Mouse (Mus musculus) embryonic facial prominence, embryonic 10.5 days (tissue): ENCODE data around the gene 4931406P16Rik. TPM values are rescaled to one million over a fixed set of nuclear protein-coding genes. Genes with fewer than 3 reads are reported as not detected.
A peak's percentile ranks its signal among the peaks of the same experiment; 100 is the strongest.

ENCODE experiments used
- DNase-seq: peaks from one replicate; pipeline ENCODE4 v3.0.0-alpha.2; 2017; ENCODE audit warnings: low spot score
- H3K27ac ChIP-seq: fragments of 300-500 bp; sonication (generic); replicated peaks from 2 replicates; pipeline ENCODE4 v1.5.1; 2016; ENCODE audit warnings: mild to moderate bottlenecking
- H3K27me3 ChIP-seq: fragments of 300-500 bp; sonication (generic); replicated peaks from 2 replicates; pipeline ENCODE4 v1.6.1; 2016; ENCODE audit warnings: low read depth, mild to moderate bottlenecking; ENCODE audit not compliant: poor library complexity, severe bottlenecking
- H3K36me3 ChIP-seq: fragments of 300-500 bp; sonication (generic); replicated peaks from 2 replicates; pipeline ENCODE4 v1.6.1; 2016; ENCODE audit warnings: mild to moderate bottlenecking, moderate library complexity
- H3K4me1 ChIP-seq: fragments of 300-500 bp; sonication (generic); 2 replicates; pipeline ENCODE4 v1.6.1; 2016
- H3K4me3 ChIP-seq: fragments of 300-500 bp; sonication (generic); 2 replicates; pipeline ENCODE4 v1.5.1; 2016; ENCODE audit warnings: mild to moderate bottlenecking, moderate library complexity
- H3K9me3 ChIP-seq: fragments of 300-500 bp; sonication (generic); 2 replicates; pipeline ENCODE4 v1.6.1; 2016; ENCODE audit warnings: mild to moderate bottlenecking
- WGBS: fragments of 180-500 bp; shearing (Covaris S2); methylation state at CpG from one replicate; pipeline ENCODE4 v1.1.7; 2016; 5-methylcytosine and 5-hydroxymethylcytosine counted together
- polyA plus RNA-seq: library from polyadenylated mRNA; unstranded; fragments of >200 nt; fragmentation: Nextera tagmentation; extraction: Ambion mirVana; gene quantifications from 2 replicates; pipeline ENCODE4 v1.2.1, GENCODE M21; 2016

Gene 4931406P16Rik
- polyA plus RNA-seq, 1 experiment from 2014 or later = 27.8 TPM

DNA sequence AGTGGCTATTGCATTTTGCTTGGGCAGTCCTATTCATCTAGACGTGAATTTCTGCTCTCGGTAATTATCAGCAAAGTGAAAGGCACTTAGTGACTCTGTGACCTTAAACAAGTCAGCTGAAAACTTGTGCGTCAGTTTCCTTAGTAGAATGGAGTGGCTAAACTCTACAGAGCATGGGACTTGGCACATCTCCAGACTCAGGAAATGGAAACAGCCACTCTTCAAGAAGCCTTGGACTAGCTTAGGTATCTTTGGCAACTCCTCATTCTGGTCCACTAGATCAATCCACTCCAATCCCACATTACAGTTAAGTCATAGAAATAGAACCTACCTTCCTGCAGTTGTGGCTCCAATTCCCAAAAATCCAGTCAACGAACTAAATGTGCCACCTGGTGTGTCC lies 7.9 kb downstream of the 4931406P16Rik start:
- peaks cover 7% of the 10 kb centered on the region; the same call in 1 of the 2 replicates for H3K9me3 ChIP-seq

GRCm38 (mm10) chr7:34302651-34303050 lies 10.7 kb downstream of the 4931406P16Rik start:
- 85% methylated on average over 1 of the region's 1 CpGs for WGBS
- H3K9me3 ChIP-seq = peaks cover 7% of the 10 kb centered on the region; the same call in 1 of the 2 replicates

More for the DNA sequence above, 7.9 kb downstream of the 4931406P16Rik start:
- WGBS = 78% methylated on average over 4 of the region's 4 CpGs
- no peak for DNase-seq
- H3K4me3 ChIP-seq = no peak overlapping the region
- H3K36me3 ChIP-seq = peaks cover 13% of the 10 kb centered on the region
- H3K27me3 ChIP-seq = no peaks in the 10 kb centered on the region
- H3K4me1 ChIP-seq = no peaks in the 10 kb centered on the region
- no peak overlapping the region for H3K27ac ChIP-seq

DNA sequence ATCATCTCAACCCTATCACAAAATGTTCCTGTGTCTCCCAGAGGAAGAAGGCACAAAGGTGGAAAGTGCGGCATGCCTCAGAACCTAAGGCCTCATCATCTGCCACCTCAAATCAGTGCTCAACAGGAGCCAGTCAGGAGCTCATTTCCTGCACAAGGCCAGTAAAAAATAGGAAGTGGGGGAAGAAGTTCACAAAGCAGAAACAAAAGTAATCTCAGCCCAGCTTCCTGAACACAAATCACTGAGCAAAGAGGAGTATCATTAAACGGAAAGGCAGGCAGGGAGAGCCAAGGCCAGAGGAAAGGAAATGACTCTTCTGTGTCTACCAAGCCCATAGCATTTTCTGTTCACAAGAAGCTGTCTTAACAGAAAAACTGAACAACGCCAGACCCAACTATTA lies 11.4 kb downstream of the 4931406P16Rik start:
- H3K27ac ChIP-seq = no peak overlapping the region
- H3K4me3 ChIP-seq = no peak overlapping the region
- no peaks in the 10 kb centered on the region for H3K4me1 ChIP-seq
- peaks cover 13% of the 10 kb centered on the region for H3K36me3 ChIP-seq
- WGBS = 90% methylated on average over 3 of the region's 3 CpGs
- H3K9me3 ChIP-seq = peaks cover 7% of the 10 kb centered on the region; the same call in 1 of the 2 replicates
- DNase-seq = no peak
- no peaks in the 10 kb centered on the region for H3K27me3 ChIP-seq

More at GRCm38 (mm10) chr7:34302651-34303050, 10.7 kb downstream of the 4931406P16Rik start:
- no peak for DNase-seq
- no peak overlapping the region for H3K4me3 ChIP-seq
- H3K27me3 ChIP-seq = no peaks in the 10 kb centered on the region
- H3K4me1 ChIP-seq = no peaks in the 10 kb centered on the region
- no peak overlapping the region for H3K27ac ChIP-seq
- peaks cover 13% of the 10 kb centered on the region for H3K36me3 ChIP-seq

DNA sequence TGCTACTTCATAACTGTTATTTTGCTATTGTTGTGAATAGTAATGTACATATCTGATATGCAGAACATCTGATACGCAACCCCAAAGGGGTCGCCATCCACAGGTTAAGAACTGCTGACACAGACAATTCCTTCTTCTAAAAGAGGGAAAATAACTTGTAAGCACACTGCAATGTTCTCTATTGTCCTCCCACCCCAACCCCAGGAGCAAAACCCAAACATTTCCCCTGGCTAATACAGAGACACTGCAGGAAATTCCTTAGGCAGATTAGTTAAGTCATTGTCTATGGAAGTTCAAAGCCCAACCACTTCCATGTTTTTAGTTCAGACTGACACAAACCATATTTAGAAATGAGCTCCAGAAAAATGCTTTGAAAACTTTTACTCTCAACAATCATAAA lies 14.5 kb downstream of the 4931406P16Rik start:
- Histone ChIP-seq H3K4me1 (no peaks in the 10 kb centered on the region), H3K27ac (no peak overlapping the region), H3K4me3 (no peak overlapping the region), H3K9me3 (peaks cover 7% of the 10 kb centered on the region; the same call in 1 of the 2 replicates), H3K27me3 (no peaks in the 10 kb centered on the region), H3K36me3 (peaks cover 13% of the 10 kb centered on the region)
- WGBS = 91% methylated on average over 2 of the region's 2 CpGs
- DNase-seq = no peak

DNA sequence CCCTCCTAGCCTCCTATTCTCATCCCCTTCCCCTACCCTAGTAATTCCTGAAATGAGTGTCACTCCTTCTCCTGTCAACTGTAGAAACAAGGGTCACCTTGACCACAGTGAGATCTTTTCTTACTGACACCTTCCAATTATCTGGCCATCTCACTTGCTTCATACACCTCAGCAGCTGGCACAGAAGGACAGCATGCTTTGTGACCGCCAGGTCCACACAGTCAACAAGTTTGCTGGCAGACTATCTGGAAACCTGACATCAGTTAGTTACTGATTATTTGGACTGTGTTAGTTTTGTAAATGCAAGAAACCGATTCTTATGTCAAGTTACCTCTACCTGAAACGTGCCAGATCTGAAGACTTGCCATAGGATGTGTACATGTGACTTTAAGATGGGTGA lies 17.2 kb downstream of the 4931406P16Rik start:
- H3K9me3 ChIP-seq = no peaks in the 10 kb centered on the region
- no peak for DNase-seq
- H3K36me3 ChIP-seq = no peaks in the 10 kb centered on the region; the same call in 1 of the 2 replicates
- H3K27ac ChIP-seq = no peak overlapping the region
- H3K4me3 ChIP-seq = no peak overlapping the region
- no peaks in the 10 kb centered on the region for H3K4me1 ChIP-seq
- 95% methylated on average over 3 of the region's 3 CpGs for WGBS
- no peaks in the 10 kb centered on the region for H3K27me3 ChIP-seq

DNA sequence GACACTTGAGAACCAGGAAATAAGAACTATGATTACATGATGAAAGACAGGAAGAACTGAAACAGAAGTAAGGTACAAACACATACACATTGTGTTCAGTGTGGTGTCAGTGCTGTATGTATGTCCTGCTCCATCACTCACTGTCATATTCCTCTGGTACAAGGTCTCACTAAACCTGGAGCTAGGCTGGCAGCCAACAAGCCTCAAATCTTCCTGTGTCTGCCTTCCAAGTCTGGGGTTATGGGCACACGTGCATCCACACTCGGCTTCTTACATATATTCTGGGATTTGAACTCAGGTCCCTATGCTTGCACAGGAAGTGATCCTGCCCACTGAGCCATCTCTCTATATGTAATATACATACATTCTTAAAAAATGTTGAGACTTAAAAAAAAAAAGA lies 20.7 kb downstream of the 4931406P16Rik start:
- no peak overlapping the region for H3K4me3 ChIP-seq
- H3K27ac ChIP-seq = no peak overlapping the region
- no peak for DNase-seq
- H3K36me3 ChIP-seq = no peaks in the 10 kb centered on the region
- no peaks in the 10 kb centered on the region for H3K4me1 ChIP-seq
- H3K27me3 ChIP-seq = no peaks in the 10 kb centered on the region
- 93% methylated on average over 2 of the region's 2 CpGs for WGBS
- H3K9me3 ChIP-seq = no peaks in the 10 kb centered on the region

DNA sequence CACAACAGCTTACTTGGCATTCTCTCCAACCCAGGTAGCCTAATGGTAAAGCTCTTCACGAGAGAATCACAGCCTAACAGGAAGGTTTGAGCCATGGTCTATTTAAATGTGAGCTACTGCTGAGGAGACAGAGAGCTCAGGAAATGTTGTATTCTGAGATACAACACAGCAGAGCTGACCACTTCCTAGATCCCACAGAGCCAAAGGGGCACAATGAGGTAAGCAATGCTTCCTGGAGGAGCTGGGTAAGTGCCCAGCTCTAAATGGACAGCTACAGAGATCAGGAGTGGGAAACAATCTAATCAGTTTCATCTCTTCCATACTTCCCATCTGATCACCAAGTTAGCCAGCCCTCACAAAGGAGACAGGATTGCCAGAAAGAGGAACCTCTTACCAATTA lies 22.1 kb downstream of the 4931406P16Rik start:
- no peaks in the 10 kb centered on the region for H3K9me3 ChIP-seq
- WGBS = 82% methylated on average over 1 of the region's 1 CpGs
- H3K27ac ChIP-seq = no peak overlapping the region
- H3K36me3 ChIP-seq = no peaks in the 10 kb centered on the region
- no peaks in the 10 kb centered on the region for H3K4me1 ChIP-seq
- no peak overlapping the region for H3K4me3 ChIP-seq
- DNase-seq = no peak
- no peaks in the 10 kb centered on the region for H3K27me3 ChIP-seq

- no peaks in the 10 kb centered on the region for H3K9me3 ChIP-seq
- no peak for DNase-seq
- H3K36me3 ChIP-seq = 0 out of 2 replicates have a peak, but pooled peaks cover under 1% of the 10 kb centered on the region
- H3K27me3 ChIP-seq = no peaks in the 10 kb centered on the region
- H3K4me1 ChIP-seq = no peaks in the 10 kb centered on the region
- no peak overlapping the region for H3K4me3 ChIP-seq
- H3K27ac ChIP-seq = no peak overlapping the region
These were observed 22.8 kb downstream of the 4931406P16Rik start for GRCm38 (mm10) chr7:34290450-34291151.

GRCm38 (mm10) chr7:34277656-34278055 lies 35.7 kb downstream of the 4931406P16Rik start:
- 94% methylated on average over 2 of the region's 2 CpGs for WGBS
- no peaks in the 10 kb centered on the region for H3K27me3 ChIP-seq
- H3K4me1 ChIP-seq = no peaks in the 10 kb centered on the region
- peaks cover 15% of the 10 kb centered on the region for H3K36me3 ChIP-seq
- H3K4me3 ChIP-seq = no peak overlapping the region
- DNase-seq = no peak
- 0 out of 2 replicates have a peak, but pooled peaks cover 3% of the 10 kb centered on the region for H3K9me3 ChIP-seq
- H3K27ac ChIP-seq = no peak overlapping the region

GRCm38 (mm10) chr7:34276066-34276465 lies 37.3 kb downstream of the 4931406P16Rik start:
- H3K27ac ChIP-seq = no peak overlapping the region
- no peak overlapping the region for H3K4me3 ChIP-seq
- H3K36me3 ChIP-seq = peaks cover 14% of the 10 kb centered on the region
- 91% methylated on average over 3 of the region's 3 CpGs for WGBS
- DNase-seq = no peak
- H3K27me3 ChIP-seq = no peaks in the 10 kb centered on the region
- H3K4me1 ChIP-seq = no peaks in the 10 kb centered on the region
- 0 out of 2 replicates have a peak, but pooled peaks cover 3% of the 10 kb centered on the region for H3K9me3 ChIP-seq

GRCm38 (mm10) chr7:34272465-34272864 lies 40.9 kb downstream of the 4931406P16Rik start:
- Histone ChIP-seq H3K27me3 (no peaks in the 10 kb centered on the region), H3K9me3 (0 out of 2 replicates have a peak, but pooled peaks cover 3% of the 10 kb centered on the region), H3K4me1 (peaks cover 8% of the 10 kb centered on the region), H3K36me3 (peaks cover 14% of the 10 kb centered on the region), H3K4me3 (no peak overlapping the region), H3K27ac (no peak overlapping the region)
- WGBS = 61% methylated on average over 4 of the region's 4 CpGs
- DNase-seq = no peak

GRCm38 (mm10) chr7:34268463-34268862 lies 44.9 kb downstream of the 4931406P16Rik start:
- H3K9me3 ChIP-seq = no peaks in the 10 kb centered on the region
- no peak overlapping the region for H3K4me3 ChIP-seq
- 0 out of 2 replicates have a peak, but pooled peaks cover 3% of the 10 kb centered on the region for H3K36me3 ChIP-seq
- no peaks in the 10 kb centered on the region for H3K27me3 ChIP-seq
- H3K4me1 ChIP-seq = peaks cover 8% of the 10 kb centered on the region
- WGBS = 57% methylated on average over 1 of the region's 1 CpGs
- 0 out of 2 replicates have a peak overlapping the region, but pooled peaks have one; percentile 44 for H3K27ac ChIP-seq
- no peak for DNase-seq

DNA sequence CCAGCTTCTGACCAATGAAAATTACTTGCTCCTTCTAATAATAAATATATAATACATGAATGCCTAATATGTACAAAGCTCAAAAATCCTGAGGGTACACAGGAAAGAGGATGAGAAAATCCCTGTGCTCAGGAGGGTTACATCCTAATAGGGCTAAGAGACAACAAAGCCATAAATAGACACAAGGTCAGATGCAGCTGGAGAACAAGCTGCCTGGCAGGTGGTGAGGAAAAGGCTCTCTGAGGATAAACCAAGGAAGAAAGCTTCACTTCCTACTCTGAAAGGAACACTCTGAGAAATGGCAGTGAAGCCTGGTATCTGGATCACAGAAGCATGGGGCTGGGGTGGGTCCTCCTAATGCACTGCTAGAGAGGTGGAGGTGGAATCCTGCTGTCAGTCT lies 46.9 kb downstream of the 4931406P16Rik start:
- Histone ChIP-seq H3K27ac (no peak overlapping the region), H3K36me3 (peaks cover 20% of the 10 kb centered on the region), H3K4me1 (peaks cover 8% of the 10 kb centered on the region), H3K4me3 (no peak overlapping the region), H3K9me3 (no peaks in the 10 kb centered on the region), H3K27me3 (no peaks in the 10 kb centered on the region)
- no peak for DNase-seq
